Mouse (Mus musculus): Measurements from ENCODE around the gene Uggt2. TPM values are rescaled to one million over a fixed set of nuclear protein-coding genes. Genes with fewer than 3 reads are reported as not detected.

The Uggt2 gene
- 5.7 TPM for polyA plus RNA-seq (2014; fragmentation: Illumina TruSeq; extraction: RNeasy Lipid Tissue Mini Kit (QIAGEN cat#74804); ENCODE audit: low read depth, low replicate concordance)

GRCm38 (mm10) chr14:119098851-119099569 is at the start of gene Uggt2:
Gene Uggt2, minus strand, starts transcription at chr14:119099430.

GRCm38 (mm10) chr14:119137906-119138785 is 38.9 kb upstream of the Uggt2 start, which contains the start of gene Hs6st3:
Gene Hs6st3, plus strand, starts transcription at chr14:119138341.

GRCm38 (mm10) chr14:118937533-118938492 is 161.4 kb downstream of the Uggt2 start, which contains the start of gene Dnajc3:
Gene Dnajc3, plus strand, starts transcription at chr14:118937976.

Other genes with a start within 250 kb of the Uggt2 start
- 6.2 TPM for gene Dzip1, start 174.0 kb downstream of the Uggt2 start, polyA plus RNA-seq (2014; fragmentation: Illumina TruSeq; extraction: RNeasy Lipid Tissue Mini Kit (QIAGEN cat#74804); ENCODE audit: low read depth, low replicate concordance)
- 126 TPM for gene Dnajc3, start 161.5 kb downstream of the Uggt2 start, polyA plus RNA-seq (2014; fragmentation: Illumina TruSeq; extraction: RNeasy Lipid Tissue Mini Kit (QIAGEN cat#74804); ENCODE audit: low read depth, low replicate concordance)
- not detected for gene Hs6st3, start 38.9 kb upstream of the Uggt2 start, polyA plus RNA-seq (2014; fragmentation: Illumina TruSeq; extraction: RNeasy Lipid Tissue Mini Kit (QIAGEN cat#74804); ENCODE audit: low read depth, low replicate concordance)